Mouse (Mus musculus): Measurements from ENCODE around the gene Rab12.
"Not testable (repeated sequence)": the region's sequence is repeated elsewhere in the genome, so short reads cannot be mapped to it uniquely, and the experiment has no call there.

Rab12 gene

GRCm38 (mm10) chr17:66519554-66520553, at the start of gene Rab12:
Rab12 (minus strand) TSS chr17:66519729.
- DNase-seq, result peak; percentile 96 to 97

DNA sequence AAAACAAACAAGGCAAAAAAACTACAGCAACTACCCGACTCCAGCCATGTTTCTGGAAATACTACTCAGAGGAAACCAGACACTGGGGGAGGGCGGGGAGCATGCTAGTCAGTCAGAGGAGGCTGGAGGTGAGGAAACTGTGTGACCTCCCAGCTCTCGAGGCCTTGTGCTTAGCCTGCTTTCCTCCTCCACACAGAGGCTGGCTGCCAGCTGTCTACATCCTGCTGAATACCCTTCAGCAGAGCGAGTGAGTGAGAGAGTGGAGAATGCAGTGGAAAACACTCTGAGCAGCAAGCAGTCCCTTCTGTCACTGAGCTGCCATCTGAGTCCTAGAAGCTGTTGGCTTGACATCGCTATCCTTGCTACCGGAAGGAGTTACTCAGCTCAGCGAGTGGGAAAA, 44.7 kb upstream of the Rab12 start:
- DNase-seq, result peak in 1 of 2 experiments; percentile 13

DNA sequence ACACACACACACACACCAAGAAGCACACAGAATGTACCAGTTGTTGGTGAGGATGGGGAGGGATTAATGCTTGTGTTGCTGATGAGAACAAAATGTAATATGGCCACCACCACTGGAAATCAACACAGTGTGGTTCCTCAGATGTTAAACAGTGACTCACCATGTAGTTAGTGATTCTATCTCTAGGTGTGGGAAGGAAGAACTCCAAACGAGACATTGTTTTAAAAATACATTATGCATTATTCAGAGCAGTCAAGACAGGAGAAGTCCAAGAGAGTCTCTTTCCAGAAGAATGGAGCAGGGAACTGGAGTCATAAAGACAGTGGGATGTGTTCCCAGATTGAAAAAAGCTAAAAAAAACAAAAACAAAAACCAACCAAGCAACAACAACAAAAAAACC, 44.0 kb upstream of the Rab12 start:
- DNase-seq, result no peak

DNA sequence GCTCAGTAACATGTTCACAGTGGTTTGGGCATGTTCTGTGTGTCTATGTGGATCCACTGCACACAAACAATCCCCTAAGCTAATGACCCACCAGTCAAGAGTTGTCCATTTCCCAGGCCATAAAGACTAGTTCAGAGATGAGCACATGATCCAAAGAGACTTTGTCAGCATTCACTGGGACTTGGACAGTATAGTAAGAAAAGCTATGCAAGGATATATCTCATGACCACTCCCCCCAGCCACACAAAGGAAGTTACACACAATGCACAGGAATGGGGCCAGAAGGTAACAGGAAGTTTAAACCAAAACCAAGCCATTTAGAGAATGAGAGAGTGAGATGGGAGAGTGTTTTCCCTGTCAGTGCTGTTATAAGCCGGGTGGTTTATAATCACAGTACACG, 41.9 kb upstream of the Rab12 start:
- DNase-seq, result no peak

GRCm38 (mm10) chr17:66558404-66559317, 39.1 kb upstream of the Rab12 start:
- no peak for DNase-seq

- no peak for DNase-seq
Observed at GRCm38 (mm10) chr17:66552690-66553089, 33.2 kb upstream of the Rab12 start.

DNA sequence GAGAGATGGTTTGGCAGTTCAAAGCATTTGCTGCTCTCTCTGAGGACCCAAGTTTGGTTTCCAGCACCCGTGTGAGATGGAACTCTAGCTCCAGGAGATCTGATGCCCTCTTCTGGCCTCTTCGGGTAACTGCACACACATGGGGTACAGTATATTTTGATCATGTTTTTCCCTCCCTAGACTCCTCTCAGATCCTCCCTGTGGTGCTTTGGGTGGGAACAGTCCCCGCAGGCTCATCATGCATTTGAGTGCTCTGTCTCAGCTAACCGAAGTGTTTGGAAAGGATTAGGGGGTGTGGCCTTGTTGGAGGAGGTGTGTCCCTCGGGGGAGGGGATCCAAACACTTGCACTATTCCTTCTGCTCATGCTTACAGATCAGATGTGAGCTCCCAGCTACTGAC, 31.0 kb upstream of the Rab12 start:
- DNase-seq, result no peak

GRCm38 (mm10) chr17:66532285-66532684, 12.8 kb upstream of the Rab12 start:
- no peak for DNase-seq

GRCm38 (mm10) chr17:66523396-66523795, 3.9 kb upstream of the Rab12 start:
- DNase-seq, result no peak

DNA sequence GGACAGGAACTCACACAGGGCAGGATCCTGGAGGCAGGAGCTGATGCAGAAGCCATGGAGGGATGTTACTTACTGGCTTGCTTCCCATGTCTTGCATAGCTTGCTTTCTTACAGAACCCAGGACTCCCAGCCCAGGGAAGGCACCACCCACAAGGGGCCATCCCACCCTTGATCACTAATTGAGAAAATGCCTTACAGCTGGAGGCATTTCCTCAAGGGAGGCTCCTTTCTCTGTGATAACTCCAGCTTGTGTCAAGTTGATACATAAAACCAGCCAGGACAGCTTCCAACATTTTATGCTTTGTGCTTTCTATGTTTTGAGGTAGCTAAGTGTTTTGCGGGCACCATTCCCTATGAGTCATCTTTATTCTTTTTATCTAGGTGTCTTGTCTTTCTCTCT, 3.1 kb upstream of the Rab12 start:
- not testable (repeated sequence) for DNase-seq

DNA sequence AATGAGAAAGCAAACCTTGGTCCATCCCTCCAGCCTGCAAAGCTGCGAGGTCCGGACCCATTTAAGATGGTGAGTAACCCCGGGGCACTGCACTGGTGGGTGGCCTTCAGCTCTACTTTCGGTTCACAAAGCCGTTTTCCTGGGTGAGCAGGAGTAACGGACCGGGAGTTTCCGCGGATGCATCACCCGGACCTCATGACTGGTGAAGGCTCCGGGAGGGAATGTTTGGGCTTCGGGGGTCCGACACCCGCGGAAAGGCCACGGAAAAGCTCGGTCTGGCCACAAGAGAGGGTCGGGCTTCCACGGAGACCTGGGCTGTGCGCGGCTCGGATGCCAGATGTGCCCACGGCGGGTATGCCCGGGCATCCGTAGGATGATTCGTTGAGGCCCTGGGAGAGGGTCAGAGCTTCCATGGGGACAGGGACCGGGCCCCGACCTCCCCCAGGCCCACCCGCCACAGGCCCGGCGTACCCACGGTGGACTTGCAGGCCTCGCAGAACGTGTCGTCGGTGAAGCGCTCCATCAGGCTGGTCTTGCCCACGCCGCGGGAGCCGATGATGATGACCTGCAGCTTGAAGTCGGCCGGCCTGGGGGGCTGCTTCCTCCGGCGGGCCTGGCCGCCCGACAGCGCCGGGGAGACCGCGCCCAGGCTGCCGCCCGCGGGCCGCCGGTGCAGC, 514 bp downstream of the Rab12 start:
- DNase-seq, result no peak

GRCm38 (mm10) chr17:66516953-66517352, 2.6 kb downstream of the Rab12 start:
- DNase-seq, result no peak

DNA sequence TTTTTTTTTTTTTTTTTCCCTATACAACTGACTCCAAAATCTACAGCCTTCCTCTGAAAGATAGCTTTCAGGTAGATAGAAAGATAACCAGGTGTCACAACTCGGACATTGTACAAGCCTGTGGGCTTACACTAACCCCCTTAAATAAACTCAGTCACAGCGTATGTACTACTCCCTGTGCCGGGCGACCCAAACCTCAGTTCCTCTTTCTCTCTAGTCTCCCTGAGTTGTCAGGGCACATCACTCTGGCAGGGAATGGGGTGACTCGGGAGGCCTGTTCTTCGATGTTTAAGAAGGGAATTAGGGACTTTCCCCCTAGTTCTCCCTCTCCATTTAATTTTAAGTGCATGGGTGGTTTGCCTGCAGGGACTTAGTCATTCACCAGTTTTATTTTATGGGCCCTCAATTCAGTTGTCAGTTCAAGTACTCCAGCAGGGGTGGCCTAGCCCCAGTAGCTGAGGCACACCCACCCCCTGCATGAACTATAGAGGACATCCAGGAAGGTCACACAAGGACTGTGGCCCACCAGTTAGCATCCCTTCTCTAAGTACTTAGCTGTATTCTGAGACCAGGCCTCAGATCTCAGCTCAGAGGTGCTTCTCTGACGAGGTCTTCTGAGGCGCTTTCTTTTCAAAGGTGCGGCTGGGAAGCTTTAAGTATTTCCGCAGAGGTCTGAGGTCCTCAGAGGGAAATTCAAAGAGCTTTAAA, 5.1 kb downstream of the Rab12 start:
- no peak for DNase-seq

- DNase-seq, result no peak
Observed at GRCm38 (mm10) chr17:66512202-66512956, 7.2 kb downstream of the Rab12 start.

GRCm38 (mm10) chr17:66510221-66510683, 9.3 kb downstream of the Rab12 start:
- DNase-seq, result peak in 1 of 2 experiments; percentile 49

GRCm38 (mm10) chr17:66507049-66507954, 12.2 kb downstream of the Rab12 start:
- peak in 1 of 2 experiments; percentile 38 for DNase-seq

DNA sequence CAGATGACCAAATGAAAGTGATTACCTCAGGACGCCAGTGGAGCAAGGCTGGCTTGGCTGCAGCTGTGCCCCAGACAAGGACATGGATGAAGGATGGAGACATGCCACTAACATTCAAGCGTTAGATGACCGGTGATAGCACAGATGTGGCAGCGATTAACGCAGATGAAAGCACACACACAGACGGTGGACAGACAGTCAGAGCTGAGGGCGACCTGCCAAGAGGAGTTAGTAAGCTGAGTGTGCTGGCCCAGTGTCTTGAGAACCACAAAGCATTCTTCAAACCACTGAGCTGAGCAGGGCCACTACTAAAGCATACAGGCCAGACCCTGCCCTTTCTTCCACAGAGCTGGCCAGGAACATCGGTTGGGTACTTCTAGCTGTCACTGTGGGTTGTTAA, 14.6 kb downstream of the Rab12 start:
- peak; percentile 43 to 60 for DNase-seq

GRCm38 (mm10) chr17:66504248-66504647, 15.3 kb downstream of the Rab12 start:
- DNase-seq, result no peak

- DNase-seq, result peak; percentile 81 to 88
Observed at GRCm38 (mm10) chr17:66503466-66503865, 16.1 kb downstream of the Rab12 start.

DNA sequence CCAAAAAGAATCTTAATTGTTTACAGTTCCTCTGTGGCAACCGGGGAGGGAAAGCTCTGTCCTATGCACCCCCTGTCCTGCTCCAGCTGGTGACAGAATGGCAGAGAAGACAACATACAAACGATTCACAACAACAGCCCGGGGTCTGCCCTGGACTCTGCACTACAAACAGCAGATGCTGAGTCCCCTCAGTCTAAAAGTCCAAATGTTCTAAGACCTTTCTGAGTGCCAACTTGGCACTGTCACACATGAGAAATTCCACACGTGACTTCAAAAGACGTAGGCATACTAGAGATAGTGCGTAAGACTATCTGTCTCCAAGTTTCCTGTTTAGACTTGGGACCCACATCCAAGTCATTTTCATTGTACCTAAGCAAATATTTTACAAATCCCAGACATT, 16.7 kb downstream of the Rab12 start:
- no peak for DNase-seq
